Mouse (Mus musculus) kidney, postnatal 36 days (tissue): ENCODE measurements around the gene Stard9.

Source experiments
- DNase-seq, 2 experiments: peaks; one replicate each; pipeline ENCODE4 v3.0.0; 2021 to 2022; ENCODE audit warnings: mixed read lengths in 2 of 2

Gene Stard9

DNA sequence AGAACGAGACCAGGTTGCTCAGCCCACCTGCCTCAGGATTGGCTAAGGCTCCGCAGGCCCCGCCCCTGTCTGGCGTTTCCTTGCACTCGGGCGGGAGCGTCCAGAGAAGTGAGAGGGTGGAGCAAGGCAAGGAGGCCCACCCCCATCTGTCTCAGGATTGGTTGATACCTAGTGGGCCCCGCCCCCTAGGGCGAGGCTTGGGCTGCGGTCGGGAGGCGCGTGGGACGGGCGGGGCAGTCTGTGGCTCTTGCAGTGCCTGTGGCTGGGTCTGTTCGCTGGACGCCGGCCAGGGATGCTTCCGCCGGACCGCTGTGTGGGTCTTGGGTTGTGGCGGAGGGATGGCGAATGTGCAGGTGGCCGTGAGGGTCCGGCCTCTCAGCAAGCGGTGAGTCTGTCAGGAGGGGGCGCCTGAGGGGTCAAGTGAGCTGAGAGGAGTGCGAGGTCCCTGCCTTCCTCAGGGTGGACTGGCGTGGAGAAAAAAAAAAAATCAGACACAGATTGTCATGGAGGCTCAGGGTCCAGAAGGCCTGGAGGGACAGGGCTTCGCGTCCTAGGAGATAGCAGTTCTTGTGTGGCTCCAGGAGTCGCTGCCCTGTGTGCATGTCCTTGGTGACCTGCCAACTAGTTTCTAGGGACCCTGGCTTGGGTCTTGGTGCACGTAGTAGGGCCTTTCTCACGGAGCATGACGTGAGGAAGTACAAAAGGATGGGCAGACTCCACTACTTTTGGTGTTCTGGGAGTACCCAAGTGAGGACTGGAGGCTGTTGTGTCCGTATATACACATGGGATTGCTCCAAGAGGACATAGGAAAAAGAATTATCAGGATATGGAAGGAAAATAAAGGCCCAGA is at the start of gene Stard9:
Stard9 (plus strand) TSS at position 236 of the 850 bp plus-strand sequence.
- peak; percentile 99 for DNase-seq

- no peak for DNase-seq
Measured at GRCm38 (mm10) chr2:120589759-120590158, 39.2 kb upstream of the Stard9 start.

GRCm38 (mm10) chr2:120592227-120592626 is 36.7 kb upstream of the Stard9 start:
- DNase-seq, result peak; percentile 27 to 42

- no peak for DNase-seq
Measured at GRCm38 (mm10) chr2:120597734-120598133, 31.2 kb upstream of the Stard9 start.

GRCm38 (mm10) chr2:120599506-120599905 is 29.4 kb upstream of the Stard9 start:
- no peak for DNase-seq

DNA sequence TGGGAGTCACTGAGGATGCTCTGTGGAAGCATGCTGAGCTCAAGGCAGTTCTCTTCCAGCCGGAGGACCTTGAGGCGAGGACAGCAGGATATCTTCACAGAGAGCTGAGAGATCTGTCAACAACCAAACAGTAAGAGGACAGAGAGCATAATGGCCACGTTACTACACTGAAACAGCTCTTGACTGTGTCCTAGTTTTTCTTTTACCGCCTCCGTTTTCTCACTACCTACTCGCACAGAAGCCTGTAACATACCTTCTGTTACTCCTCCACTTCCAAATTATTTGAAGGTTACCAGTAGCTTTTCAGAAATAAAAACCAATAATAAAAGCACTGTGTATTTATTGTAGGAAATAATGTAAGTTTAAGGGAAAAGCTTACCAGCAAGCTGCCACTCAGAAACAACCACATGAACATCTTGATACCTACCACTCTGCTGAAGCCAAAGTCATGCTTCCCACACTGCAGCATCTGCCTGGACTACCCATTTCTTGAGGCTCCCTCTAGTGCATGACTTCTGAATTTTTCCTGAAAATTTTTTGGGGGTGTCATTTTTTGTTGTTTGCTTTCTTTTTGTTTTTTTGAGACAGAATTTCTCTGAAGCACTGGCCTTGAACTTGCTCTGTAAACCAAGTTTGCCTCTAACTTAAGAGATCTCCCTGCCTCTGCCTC is 22.8 kb upstream of the Stard9 start:
- no peak for DNase-seq

- peak; percentile 90 to 95 for DNase-seq
Measured at GRCm38 (mm10) chr2:120608830-120609723, 19.8 kb upstream of the Stard9 start, which contains the start of the genes Haus2 and Lrrc57. Haus2 (plus strand) TSS chr2:120609383. Lrrc57 (minus strand) TSS chr2:120609520.

DNA sequence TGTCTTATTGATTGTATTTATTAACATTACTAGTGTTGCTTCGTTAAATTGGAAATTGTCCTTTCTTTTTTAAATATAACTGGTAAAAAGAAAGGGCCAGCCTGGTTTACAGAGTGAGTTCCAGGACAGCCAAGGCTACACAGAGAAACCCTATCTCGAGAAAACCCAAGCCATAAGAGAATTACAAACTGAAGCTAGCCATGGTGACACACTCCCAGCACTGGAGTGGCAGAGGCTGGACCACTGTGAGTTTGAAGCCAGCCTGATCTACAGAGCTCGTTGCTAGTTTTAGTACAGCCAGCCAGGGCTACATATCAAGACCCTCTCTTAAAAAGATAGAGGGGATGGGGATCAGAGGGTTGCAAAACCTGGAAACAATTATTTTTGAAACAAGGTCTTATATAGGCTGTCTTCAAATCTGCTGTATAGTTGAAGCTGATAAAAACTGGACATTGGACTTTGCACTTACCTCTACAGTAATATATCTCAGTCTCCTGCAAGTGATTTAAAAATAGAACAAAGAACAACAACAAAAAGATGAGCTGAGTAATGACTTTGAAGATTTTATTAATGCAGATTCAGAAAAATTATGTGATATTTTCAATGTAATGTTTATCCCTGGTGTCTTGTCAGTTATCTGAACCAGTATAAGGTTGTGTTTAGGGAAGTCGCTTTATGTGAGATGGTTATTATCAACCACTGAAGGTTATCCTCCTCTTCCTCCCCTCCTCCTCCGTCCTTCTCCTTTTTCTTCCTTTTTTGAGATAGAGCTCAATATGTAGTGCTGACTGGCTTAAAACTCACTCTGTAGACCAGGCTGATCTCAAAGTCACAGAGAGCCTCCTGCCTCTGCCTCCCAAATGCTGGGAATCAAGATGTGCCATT is 12.4 kb upstream of the Stard9 start:
- DNase-seq, result no peak

- DNase-seq, result no peak
Measured at GRCm38 (mm10) chr2:120619538-120619937, 9.4 kb upstream of the Stard9 start.

GRCm38 (mm10) chr2:120622920-120623319 is 6.0 kb upstream of the Stard9 start:
- DNase-seq, result no peak

DNA sequence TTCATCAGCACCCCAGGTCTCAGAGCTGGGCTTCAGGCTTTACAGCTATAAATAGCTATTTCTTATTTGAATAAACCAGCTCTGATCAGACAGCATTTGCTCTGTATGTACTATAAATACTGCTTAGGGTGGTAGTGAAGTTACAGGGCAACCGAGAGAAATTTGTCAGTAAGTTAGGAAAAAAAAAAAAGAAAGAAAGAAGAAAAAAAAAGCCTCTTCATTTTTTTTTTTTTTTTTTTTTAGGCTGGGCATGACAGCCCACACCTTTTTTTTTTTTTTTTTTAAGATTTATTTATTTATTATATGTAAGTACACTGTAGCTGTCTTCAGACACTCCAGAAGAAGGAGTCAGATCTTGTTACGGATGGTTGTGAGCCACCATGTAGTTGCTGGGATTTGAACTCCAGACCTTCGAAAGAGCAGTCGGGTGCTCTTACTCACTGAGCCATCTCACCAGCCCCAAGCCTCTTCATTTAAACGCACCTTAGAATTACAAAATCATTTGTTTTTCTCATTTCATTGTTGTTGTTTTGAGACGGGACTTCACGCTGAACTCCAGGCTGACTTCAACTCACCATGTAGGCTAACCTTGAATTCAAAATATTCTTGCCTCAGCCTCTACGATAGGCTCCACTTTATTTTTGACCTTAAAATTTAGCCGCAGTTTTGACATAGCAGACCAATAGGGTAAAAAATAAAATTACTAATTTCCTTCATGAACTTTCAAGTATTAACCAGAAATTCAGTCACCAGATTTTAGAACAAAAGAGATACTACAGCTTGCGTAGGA is 650 bp upstream of the Stard9 start:
- DNase-seq, result no peak

DNA sequence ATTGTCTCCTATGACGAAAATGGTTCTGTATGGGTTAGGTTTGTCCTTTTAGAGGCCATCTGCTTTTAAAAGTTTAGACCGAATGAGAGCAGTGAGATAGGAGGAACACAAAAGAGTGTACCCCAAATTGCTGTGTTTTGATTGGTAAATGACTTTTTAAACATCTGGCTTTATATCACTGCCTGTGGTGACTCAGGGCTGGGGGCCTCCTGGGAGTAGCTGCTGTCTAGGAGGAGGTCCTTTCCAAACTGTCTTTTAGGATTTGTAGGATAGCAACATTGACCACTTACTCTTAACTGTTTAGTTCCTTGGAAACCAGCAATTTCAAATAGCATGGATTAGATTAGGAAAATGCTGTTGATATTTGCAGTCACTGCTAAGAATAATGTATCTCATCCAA is 1.3 kb downstream of the Stard9 start:
- DNase-seq, result no peak

- DNase-seq, result no peak
Measured at GRCm38 (mm10) chr2:120630655-120631054, 1.7 kb downstream of the Stard9 start.

- DNase-seq, result no peak
Measured at GRCm38 (mm10) chr2:120631521-120631920, 2.6 kb downstream of the Stard9 start.

- DNase-seq, result peak; percentile 46 to 79
Measured at GRCm38 (mm10) chr2:120631957-120632356, 3.0 kb downstream of the Stard9 start.

- DNase-seq, result no peak
Measured at GRCm38 (mm10) chr2:120640835-120641234, 11.9 kb downstream of the Stard9 start.

DNA sequence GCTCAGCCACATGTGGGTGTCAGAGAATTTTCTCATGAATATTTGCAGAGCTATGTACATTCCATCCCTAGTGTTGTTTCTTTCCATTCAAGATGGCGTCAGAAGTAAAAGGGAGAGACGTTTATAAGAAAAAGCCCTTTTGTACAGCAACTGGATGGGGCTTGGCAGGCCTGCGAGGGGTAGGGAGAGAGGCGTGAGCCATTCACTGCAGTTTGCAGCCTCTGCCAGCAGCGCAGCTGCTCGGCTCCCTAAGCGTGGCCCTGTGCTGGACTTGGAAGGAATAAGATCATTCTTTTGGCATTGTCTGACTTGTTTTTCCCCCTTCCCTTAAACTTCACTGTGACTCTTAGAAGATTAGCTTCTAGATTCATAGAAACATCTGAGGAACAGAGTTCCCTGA is 14.9 kb downstream of the Stard9 start:
- DNase-seq, result peak in 1 of 2 experiments; percentile 31

GRCm38 (mm10) chr2:120646777-120647176 is 17.9 kb downstream of the Stard9 start:
- DNase-seq, result no peak

GRCm38 (mm10) chr2:120652256-120652924 is 23.5 kb downstream of the Stard9 start:
- peak in 1 of 2 experiments; percentile 31 for DNase-seq

DNA sequence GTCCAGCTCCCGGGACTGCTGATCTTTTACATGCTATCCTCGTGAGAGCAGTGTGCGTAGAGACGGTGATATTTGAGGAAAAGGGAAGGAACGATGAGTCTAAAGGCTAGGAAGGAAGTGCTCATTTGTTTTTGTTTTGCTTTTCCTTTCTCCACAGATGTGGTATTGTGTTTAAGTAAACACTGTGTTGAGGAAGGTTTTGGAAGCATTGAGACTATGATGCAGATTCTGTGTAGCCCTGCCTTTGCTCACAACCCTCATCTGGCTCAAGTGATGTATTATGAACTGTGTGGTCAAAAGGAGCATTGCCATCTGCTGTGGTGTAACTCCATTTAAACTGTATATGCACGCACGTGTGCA is 24.0 kb downstream of the Stard9 start:
- DNase-seq, result no peak
